Mouse (Mus musculus): ENCODE results near the gene Cdh23. TPM values are rescaled to one million over a fixed set of nuclear protein-coding genes. Genes with fewer than 3 reads are reported as not detected.
"Not testable (repeated sequence)": the region's sequence is repeated elsewhere in the genome, so short reads cannot be mapped to it uniquely, and the experiment has no call there.

The Cdh23 gene
- 1 to 10 TPM; 2.9 to 4.5 TPM for total RNA-seq (2021)
- long read RNA-seq, partial matches to known transcripts: 0 of 2 reads
- long read RNA-seq, other reads (novel, unspliced or antisense): 2 of 2 reads

DNA sequence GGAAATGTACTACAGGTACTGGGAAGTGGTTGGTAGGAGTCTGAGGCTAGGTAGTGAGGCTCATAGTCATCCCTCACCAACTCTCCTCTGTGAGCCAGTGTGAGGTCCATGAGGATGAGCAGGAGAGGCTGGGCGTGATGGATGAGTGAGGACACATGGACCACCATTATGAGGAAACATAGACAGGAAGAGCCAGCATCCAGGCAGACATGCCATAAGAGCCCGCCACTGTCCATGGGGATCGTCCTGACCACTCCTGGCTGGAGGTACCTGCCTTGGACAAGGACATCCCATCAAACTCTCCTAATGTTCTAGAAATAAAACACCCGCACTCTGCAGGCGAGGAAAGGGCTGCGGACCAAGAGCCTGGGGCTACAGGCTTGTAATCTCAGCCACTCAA lies at the start of gene Cdh23:
TSS of gene Cdh23 (minus strand) at position 101 of the 400 bp plus-strand sequence.
- no peak for DNase-seq (ENCODE audit: low spot score in 2 of 2)

DNA sequence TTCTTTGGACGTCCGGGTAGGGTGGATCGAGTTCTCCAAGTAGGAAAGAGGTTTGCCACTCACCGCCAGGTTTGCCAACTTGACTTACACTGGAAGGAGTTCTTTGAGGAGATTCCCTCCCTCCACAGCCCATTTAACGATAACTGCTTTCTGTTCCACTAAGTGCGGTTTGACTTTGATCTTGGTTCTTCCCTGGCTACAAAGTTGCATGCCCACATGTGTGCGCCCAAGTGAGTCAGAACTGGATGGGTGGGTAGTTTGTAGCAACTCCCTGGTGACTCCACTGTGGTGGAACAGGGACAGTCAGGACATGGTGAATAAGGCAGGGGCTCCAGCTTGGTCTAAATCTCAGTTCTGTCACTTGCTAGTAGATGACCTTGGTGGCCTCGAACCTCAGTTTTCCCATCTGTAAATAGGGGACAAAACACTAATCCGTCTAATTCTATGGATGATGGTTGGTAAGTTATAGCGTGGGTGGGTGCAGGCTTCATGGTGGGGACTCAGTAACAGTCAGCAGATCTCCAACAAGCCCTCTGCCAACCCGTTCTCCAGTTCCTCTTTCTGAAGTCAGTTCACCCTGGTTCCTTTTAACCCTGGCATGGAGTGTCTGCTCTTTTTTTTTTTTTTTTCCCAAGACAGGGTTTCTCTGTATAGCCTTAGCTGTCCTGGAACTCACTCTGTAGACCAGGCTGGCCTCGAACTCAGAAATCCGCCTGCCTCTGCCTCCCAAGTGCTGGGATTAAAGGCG lies 48.4 kb upstream of the Cdh23 start:
- no peak for DNase-seq (ENCODE audit: low spot score in 2 of 2)

DNA sequence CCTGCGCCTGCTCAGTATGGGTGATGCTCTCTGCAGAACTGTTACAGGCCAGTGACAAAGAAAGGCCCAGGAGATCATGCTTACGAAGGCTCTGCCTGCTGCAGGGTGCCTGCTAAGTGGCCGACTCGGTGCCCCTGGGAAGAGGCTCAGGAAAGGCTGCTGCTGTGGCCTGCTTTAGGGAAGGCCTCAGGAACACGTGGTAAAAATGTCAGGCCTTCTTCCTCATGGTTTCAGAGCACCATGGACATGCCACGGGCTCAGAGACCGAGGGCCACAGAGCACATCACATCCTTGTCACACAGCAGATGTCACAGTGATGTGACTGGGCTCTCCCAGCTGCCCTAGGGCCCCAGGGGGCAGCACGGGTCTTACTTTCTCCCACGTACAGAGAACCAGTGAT lies 47.4 kb upstream of the Cdh23 start:
- no peak for DNase-seq (ENCODE audit: low spot score in 2 of 2)

DNA sequence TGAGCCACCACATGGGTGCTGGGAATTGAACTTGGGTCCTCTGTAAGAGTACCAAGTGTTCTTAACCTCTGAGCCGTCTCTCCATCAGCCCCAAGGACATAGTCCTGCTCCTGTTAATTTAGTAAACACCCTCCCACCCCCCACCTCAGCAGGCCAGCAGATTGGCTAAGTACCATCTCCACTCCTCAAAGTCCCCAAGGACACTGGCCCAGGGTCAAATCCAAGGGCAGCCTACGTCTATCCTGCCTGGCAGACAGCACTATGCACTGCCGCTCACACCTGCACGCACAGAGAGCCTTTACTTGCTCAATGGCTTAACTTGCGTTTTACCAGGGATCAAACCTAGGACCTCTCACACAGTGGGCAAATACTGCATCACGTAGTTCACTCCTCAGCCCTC lies 46.7 kb upstream of the Cdh23 start:
- no peak for DNase-seq (ENCODE audit: low spot score in 2 of 2)

DNA sequence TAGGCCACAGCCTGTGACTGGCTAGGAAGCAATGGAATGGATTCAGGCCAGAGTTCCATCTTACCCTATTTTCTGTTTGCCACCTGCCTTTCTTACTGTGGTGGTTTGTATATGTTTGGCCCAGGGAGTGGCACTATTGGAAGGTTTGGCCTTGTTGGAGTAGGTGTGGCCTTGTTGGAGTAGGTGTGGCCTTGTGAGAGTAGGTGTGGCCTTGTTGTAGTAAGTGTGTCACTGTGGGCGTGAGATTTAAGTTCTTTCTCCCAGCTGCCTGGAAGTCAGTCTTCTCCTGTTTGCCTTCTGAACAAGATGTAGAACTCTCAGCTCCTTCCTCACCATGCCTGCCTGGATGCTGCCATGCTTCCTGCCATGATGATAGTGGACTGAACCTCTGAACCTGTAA lies 46.0 kb upstream of the Cdh23 start:
- DNase-seq (ENCODE audit: low spot score in 2 of 2): not testable (repeated sequence)

DNA sequence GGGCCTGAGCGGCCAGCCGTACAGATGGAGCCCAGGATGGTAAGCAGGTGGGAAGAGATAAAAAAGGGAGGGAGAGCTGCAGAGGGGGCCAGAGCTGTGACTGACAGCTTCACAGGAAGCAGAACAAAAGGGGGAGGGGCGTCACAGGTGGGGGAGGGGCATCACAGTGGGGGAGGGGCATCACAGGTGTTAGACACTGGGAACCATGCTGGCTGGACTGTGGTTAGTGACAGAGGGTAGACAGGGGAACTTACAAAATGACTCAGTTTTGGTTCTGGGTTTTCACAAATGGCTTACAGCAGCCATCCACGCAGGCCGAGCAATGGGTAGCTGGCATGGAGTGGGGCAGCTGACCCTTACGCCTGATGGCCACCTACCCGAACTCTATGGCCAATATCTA lies 45.1 kb upstream of the Cdh23 start:
- DNase-seq (ENCODE audit: low spot score in 2 of 2): no peak

DNA sequence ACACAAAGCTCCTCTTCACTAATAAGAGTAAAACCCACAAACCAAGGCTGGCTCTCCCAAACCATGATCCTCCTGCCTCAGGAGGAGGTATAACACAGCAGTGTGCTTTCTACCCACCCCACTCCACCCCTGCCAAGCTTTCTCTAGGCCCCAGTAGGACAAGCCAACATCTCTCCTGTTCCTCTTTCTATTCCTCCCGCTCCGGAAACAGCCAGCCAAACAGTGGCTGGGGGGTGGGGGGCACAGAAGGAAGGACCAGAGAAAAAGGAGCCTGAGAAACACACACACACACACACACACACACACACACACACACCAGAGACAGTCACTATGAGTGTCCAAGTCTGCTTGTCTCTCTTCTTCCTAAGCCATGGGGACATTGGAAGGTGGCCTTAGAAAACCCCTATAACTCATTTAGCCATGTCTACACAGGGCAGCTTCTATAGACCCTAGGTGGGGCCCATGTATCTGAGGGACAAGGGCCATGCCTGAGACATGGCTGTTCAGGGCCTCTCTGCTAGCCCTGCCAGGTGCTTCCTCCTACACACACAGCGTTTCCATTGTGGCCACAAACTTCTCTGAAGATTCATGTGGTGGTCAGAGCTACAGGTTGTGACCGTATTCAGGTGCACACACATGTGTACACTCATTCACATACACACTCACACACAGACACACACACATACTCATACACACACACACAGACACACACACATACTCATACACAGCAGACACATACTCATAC lies 43.5 kb upstream of the Cdh23 start:
- no peak for DNase-seq (ENCODE audit: low spot score in 2 of 2)

DNA sequence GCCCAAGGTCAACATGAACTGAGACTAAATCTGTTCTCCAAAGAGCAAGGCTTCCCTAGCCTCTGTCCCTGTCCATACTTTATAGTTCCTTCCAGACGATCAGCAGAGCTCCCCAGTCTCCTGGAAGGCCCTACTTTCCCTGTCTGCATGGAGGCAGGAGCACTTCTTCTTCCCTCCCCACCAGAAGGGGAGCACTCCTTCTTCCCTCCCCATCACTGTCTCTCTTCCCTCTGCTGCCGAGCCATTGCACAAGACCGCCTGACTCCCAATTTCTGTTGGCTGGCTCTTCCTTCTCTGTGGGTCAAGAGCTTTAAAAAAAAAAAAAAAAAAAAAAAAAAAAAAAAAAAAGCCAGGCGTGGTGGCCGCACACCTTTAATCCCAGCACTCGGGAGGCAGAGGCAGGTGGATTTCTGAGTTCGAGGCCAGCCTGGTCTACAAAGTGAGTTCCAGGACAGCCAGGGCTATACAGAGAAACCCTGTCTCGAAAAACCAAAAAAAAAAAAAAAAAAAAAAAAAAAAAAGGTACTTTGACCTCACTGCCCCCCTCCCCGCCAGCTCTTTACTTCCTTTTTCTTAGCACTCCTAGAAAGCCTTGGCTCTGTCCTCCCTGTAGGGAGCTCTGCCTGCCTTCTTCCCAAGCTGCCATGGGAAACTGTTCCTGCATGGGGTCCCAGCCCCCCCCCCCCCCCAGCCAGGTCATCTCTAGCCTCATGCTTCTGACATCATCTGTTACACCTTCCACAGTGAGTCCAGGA lies 41.8 kb upstream of the Cdh23 start:
- no peak for DNase-seq (ENCODE audit: low spot score in 2 of 2)

DNA sequence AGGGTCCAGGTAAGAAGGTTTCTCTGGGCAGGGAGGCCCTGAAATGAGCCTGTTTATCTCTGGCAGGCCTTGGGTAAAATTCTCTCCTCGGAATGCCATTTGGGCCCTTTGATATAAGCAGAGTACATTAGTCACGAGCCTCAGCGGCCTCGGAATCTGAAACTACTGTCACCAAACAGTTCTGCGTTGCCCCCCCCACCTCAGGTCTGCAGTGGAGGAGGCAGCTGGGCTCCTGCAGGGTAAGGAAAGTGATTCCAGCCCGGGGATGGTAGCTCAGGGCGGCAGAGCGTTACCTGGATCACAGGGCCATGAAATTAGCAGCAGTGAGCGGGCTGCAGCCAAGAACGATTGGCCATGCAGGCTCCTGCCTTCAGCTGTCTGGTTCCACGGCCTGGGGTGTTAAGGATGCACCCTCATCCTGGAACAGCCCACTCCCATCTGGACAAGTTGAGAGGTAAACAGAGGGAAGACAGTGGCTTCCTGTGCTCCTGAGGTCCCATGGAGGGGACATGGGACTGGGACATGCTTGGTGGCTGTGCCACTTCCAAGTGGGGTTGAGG lies 41.0 kb upstream of the Cdh23 start:
- no peak for DNase-seq (ENCODE audit: low spot score in 2 of 2)

DNA sequence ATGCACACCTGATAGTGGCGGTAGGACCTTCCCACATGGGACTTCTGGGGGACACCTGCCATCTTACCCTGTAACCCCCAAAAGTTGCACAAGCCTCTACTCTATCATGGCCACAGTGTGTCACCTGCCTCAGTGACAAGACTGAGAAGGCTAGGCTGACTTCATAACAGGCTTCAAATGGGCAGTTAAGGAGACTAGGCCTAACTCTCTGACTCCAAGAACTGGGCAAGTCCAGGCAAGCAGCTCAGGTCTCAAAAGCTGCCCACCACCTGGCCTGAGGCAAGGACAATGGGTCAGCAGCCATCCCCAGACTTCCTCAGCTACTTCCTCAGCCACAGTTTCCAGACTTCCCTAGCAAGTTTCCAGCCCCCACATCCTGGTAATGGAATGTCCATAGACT lies 39.4 kb upstream of the Cdh23 start:
- DNase-seq (ENCODE audit: low spot score in 2 of 2): no peak

DNA sequence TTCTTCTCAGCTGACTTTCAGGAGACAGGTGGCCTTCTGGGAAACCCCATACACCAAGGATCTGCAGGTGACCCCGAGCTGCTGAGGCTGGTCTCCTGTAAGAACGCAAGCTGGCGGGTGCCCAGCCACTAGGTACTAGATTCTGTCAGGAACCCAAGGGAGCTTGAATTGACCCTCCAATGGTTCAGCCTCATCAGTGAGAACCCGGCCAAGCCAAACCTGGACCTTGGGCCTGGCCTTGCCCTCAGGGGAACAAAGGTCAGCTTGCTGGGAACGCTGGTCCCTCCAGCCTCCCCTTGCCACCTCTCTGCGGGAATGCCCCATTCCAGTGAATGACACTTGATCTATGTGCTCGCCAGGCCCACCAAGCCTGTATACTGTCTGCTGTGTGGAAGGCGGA lies 37.2 kb upstream of the Cdh23 start:
- DNase-seq (ENCODE audit: low spot score in 2 of 2): no peak

DNA sequence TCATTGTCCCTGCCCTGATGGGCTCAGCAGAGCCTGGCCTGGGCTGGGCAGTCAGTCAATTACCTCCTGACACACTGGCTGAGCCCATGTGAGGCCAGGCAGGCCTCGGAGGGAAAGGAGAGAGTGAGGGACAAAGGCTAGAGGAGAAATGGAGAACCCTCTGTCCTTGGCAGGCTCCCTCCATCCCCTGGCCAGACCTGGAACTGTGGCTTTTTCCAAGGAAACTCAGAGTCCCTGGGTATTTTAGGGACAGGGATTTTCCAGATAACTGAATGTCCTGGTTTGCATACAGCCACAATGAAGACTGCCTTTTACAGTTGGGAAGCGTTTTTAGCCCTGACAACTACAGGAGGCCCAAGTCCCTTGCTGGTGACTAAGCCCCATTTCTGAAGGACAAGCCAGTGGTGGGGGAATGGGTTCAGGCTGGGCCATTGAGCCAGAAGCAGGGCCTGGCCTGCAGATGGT lies 36.1 kb upstream of the Cdh23 start:
- peak in 1 of 2 experiments; percentile 40 for DNase-seq (ENCODE audit: low spot score in 2 of 2)

DNA sequence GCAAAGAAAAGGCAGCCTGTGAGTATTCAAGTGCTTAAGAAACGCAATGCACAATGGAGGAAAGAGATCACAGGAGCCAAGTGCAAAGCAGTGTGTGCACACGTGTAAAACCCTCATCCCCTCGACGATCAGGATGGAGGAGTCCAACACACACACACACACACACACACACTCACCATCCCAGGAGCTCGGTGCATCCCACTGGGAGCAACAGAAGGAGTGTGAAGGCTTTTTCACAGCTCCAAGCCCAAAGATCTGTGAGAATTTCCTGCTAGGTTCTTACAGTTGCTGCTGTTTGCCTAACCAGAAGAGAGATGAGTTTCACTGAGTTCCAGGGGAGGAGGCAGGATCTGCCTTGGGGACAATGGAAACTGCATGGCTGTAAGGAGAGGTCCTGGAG lies 35.5 kb upstream of the Cdh23 start:
- no peak for DNase-seq (ENCODE audit: low spot score in 2 of 2)

DNA sequence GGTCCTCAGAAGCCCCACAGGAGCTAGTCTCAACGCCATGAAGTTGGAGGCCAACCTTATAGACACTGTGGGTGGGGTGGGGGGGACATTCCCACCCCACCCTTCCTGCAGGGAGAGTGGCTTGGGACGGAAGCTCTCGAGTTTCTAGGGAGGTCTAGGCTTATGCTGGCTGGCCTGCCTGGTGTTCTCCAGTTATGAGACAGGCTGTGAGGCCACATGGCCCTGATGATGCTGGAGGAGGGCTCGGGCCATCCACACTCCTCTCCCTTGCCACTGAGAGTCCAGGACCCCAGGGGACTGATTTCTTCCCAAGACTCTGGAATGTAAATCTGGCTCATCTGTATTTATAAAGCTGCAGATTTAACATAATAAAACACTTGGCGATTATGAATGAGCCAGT lies 31.0 kb upstream of the Cdh23 start:
- no peak for DNase-seq (ENCODE audit: low spot score in 2 of 2)

DNA sequence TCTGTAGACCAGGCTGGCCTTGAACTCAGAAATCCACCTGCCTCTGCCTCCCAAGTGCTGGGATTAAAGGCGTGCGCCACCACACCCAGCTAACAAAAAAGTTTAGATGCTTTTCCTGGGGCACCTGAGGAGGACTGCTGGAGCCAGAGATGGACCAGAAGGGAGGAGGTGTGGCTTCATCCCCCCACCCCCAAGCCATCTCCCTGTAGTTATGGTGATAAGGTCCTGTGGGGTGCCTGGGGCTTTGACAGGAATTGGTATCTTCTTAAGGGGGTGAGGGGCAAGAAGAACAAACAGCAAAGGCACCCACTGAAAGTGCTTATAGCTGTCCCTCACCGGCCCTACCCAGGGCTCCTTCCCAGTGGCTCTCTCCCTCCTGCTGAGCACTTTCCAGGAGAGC lies 30.6 kb upstream of the Cdh23 start:
- DNase-seq (ENCODE audit: low spot score in 2 of 2): no peak

DNA sequence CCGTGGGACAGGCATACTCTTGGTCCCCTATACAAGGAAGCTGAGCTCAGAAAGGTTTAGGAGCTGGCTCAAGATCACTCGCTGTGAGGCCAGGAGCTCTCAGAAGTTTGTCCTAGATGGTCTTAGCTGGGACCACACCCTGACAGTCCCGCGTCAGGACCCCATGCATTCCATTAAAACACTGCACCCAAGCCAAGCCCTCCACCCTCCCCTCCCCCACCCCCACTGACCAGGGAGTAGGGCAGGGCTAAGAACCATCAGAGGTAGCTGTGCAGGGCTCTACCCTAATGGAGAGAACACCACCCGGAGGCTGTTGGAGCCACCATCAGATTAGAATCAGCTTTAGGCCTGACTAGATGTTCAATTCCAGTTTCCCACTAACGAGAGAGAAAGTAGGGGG lies 28.2 kb upstream of the Cdh23 start:
- no peak for DNase-seq (ENCODE audit: low spot score in 2 of 2)

DNA sequence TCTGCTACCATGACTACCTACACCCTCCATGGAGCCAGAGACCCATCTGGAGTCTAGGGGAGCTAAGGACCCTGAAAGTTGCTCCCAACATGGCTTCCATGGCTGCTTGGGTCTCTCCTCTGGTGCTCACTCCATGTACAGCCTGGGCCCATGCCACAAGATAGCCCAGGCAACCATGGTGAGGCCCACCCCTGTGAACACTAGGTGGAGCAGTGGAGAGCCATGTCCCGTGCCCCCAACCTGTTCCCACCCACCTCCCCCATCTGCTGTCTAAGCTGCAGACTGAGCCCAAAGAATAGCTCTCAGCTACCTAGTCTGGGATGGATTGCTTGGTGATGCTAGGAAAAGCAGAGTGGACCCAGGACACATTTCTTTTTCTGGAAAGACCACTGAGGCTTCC lies 27.1 kb upstream of the Cdh23 start:
- DNase-seq (ENCODE audit: low spot score in 2 of 2): no peak

DNA sequence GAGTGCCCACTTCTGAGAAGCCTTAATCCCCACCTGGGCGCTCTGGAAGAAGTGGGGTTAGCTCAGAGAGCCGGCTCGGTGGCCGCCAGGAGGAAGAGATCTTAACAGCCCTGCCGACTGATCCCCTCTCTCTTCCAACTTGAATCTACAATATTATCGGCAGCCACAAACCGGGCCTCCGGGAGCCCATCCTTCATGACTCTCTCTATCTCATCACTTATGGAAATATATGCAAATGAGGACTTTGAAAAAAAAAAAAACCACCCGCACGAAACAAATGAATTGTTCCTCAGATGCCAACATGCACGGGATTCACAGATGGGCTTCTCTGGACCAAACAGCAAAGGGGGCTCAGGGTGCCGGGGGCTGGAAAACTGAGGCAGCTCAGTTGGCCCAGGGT lies 25.4 kb upstream of the Cdh23 start:
- DNase-seq (ENCODE audit: low spot score in 2 of 2): no peak

DNA sequence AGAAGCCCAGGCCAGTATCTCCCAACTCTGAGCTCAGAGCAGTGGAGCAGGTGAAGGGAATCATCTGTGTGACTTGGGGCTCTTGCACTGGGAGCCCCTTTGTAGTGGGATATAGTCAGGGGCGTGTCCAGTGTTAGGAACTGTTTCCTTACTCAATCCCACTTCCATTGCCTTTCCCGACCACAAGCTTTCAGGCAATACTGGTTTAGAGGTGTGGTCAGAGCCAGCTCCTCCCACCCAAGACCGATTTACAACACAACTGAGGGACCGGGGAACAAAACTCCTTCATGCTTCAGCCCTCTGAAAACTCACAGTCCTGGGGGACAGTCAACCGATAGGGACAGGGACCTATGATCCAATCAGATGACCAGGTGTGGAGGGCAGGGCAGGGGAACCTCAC lies 24.2 kb upstream of the Cdh23 start:
- DNase-seq (ENCODE audit: low spot score in 2 of 2): no peak

DNA sequence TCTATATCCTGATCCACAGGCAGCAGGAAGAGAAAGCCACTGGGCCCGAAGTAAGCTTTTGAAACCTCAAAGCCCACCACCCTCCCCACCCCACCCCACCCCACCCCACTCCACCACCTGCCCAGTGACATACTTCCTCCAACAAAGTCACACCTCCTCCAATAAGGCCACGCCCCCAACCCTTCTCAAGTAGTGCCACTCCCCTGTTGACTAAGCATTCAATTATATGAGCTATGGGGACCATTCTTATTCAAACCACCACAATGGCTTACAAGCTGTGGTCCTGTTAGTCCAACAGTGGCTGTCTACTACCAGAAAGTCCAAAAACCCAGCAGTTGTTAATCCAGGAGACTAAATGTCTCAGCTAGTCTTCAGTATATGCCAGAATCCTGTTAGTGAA lies 22.2 kb upstream of the Cdh23 start:
- DNase-seq (ENCODE audit: low spot score in 2 of 2): no peak

DNA sequence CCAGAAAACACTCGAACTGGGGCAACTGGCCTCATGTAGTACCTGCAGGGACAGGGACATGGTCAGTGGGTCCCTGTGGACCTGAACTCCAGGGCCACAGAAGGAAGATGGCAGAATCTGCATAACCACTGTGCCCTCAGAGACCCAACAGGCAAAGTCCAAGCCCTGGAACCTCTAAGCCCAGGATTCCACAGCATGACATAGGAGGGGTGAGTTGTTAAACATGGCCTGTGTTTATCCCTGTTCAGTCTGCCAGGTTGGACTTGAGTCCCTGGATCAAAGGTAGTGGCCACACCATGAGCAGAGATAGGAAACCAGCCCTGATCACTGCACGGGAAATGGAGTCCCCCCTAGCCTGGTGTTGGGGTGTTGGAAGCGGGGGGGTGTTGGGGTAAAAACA lies 20.2 kb upstream of the Cdh23 start:
- DNase-seq (ENCODE audit: low spot score in 2 of 2): no peak

DNA sequence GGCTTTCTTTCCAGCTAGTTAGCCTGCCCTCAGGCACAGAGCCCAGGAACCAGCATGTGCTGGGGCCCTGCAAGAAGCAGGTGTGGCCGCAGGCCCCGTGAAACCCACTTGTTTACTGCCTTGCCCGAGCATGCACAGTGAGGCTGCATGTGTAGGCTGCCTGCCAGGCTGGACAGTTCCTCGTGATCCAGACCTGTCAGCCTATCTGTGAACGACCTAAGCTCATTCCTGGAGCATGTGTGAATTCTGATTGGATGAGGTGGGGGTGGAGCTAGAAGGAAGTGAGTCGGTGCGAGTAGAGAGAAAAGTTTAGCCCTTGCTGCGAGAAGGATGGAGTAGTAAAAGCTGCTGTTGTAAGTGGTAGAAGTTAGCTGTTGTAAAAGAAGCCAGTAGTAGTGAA lies 16.0 kb upstream of the Cdh23 start:
- DNase-seq (ENCODE audit: low spot score in 2 of 2): not testable (repeated sequence)
